7 mouse cellular contexts compared by ENCODE assay signal in the genomic region with DNA sequence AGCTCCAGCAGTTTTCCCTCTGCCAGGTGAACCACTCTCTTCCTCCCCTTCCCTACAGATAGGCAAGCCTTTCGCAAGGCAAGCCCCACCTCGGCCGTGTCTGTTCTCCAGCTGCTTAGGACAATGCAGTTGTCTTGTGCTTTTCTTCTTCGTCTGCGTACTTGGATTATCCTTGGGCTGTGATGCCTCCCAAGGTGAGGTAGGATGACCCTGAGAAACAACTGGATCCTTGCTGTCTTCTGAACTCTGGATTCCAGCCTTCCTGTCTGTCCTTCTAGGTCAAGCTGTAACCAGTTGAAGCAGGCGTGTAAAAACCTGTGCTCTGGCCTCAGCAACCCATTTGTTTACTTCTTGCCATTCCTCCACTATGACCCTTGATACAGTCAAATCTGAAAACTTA.
"Had no signal": no experiment of that assay in that cellular context is flagged by ENCODE, and none has a peak within 500 bp of the region (broad histone marks: within the 10 kb centered on the region; RNA-seq: fewer than 3 reads in every experiment).

No protein-coding gene starts in this region.

- DNase-seq: kidney, adult 11 months; kidney, adult 9 months; kidney, postnatal 14 days; lung, adult 2 months; lung, postnatal 36 days; thymus, adult 18-20 months; thymus, postnatal 14 days had no signal
